Mouse (Mus musculus) G1E (cell line): ENCODE data around the gene Gpr119. TPM values are rescaled to one million over a fixed set of nuclear protein-coding genes. Genes with fewer than 3 reads are reported as not detected.
A peak's percentile ranks its signal among the peaks of the same experiment; 100 is the strongest.

Source experiments
- ATAC-seq: 2 replicates; pipeline ENCODE4 v1.8.0; 2016; ENCODE audit warnings: mild to moderate bottlenecking; ENCODE audit not compliant: insufficient number of reproducible peaks, poor library complexity, low FRiP score, severe bottlenecking; ENCODE audit errors: extremely low read depth
- DNase-seq: peaks from one replicate; pipeline ENCODE4 v3.0.0; 2012; ENCODE audit warnings: low spot score
- H3K27me3 ChIP-seq: 2 replicates; pipeline ENCODE4 v1.6.1; 2012; ENCODE audit warnings: mild to moderate bottlenecking, low read length, inconsistent platforms; ENCODE audit not compliant: insufficient read depth
- H3K36me3 ChIP-seq: replicated peaks from 2 replicates; pipeline ENCODE3; 2012; ENCODE audit warnings: mild to moderate bottlenecking, inconsistent platforms
- H3K4me1 ChIP-seq: 2 replicates; pipeline ENCODE4 v1.6.1; 2012; ENCODE audit warnings: low read depth, low read length, inconsistent platforms, mixed read lengths; ENCODE audit not compliant: insufficient read depth
- H3K4me3 ChIP-seq: 2 replicates; pipeline ENCODE4 v1.5.1; 2012; ENCODE audit warnings: low read depth, mild to moderate bottlenecking, inconsistent platforms, low read length, moderate library complexity, mixed read lengths
- H3K9me3 ChIP-seq: replicated peaks from 2 replicates; pipeline ENCODE4 v1.6.1; 2012; ENCODE audit warnings: inconsistent platforms
- CTCF ChIP-seq: IDR thresholded peaks from 2 replicates; pipeline ENCODE4 v1.5.1; 2012; ENCODE audit warnings: low read depth, low read length, inconsistent platforms, mixed read lengths
- GATA1 ChIP-seq: IDR thresholded peaks from 2 replicates; pipeline ENCODE4 v1.6.1; 2012; ENCODE audit warnings: borderline replicate concordance, low read length, inconsistent platforms, mixed read lengths
- GATA2 ChIP-seq: IDR thresholded peaks from 2 replicates; pipeline ENCODE4 v1.6.1; 2012; ENCODE audit warnings: low read depth, low read length, inconsistent platforms, borderline replicate concordance
- POLR2AphosphoS5 ChIP-seq: IDR thresholded peaks from 2 replicates; pipeline ENCODE4 v1.6.1; 2012; ENCODE audit warnings: low read depth, low read length, inconsistent platforms; ENCODE audit not compliant: insufficient replicate concordance
- TAL1 ChIP-seq: conservative IDR thresholded peaks from 2 replicates; pipeline ENCODE4 v1.6.1; 2012; ENCODE audit warnings: low read depth, low read length, inconsistent platforms, mixed read lengths
- polyA plus RNA-seq: library from polyadenylated mRNA; stranded (reverse); fragments of >175 nt; gene quantifications from 2 replicates; pipeline ENCODE4 v1.2.3, GENCODE M21; 2012
- total RNA-seq, 2 experiments: library from RNA; stranded (forward) in 1 of 2; stranded (reverse) in 1 of 2; fragments of 200-1000 nt in 1 of 2; fragments of >200 nt in 1 of 2; fragmentation: Nextera tagmentation in 1 of 2; gene quantifications; 2 replicates each; pipeline ENCODE4 v1.2.3; 2014 to 2017

The Gpr119 gene
- total RNA-seq (2014; fragmentation: Nextera tagmentation) (not detected in 2 replicates), total RNA-seq (2017) (not detected in 2 replicates), polyA plus RNA-seq (not detected in 2 replicates)

DNA sequence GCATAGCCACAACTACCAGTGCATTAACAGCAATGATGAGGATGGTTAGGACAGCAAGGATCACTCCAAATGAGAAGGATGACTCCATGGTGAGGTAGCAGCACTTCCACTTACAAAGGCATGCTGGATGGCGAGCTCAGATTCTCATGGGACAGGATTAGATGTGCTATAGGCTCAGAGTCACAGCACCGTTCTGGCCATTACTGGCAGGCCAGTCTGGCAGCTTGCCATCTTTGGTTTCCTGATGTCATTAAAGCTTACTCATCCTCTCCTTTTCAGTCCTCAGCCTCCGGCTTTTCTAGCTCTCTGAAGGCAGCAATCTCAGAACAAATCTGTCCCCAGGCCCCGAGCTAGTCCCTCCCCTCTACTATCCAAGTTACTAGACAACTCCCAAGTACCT is at the start of gene Gpr119:
TSS of gene Gpr119 (minus strand) at position 308 of the 400 bp plus-strand sequence.
- H3K27me3 ChIP-seq, result no peaks in the 10 kb centered on the region
- no peak within 1 kb of the TSS for H3K4me3 ChIP-seq
- DNase-seq (no peak), ATAC-seq (no peak)
- H3K9me3 ChIP-seq, result no peaks in the 10 kb centered on the region
- H3K36me3 ChIP-seq, result no peaks in the 10 kb centered on the region
- H3K4me1 ChIP-seq, result no peaks in the 10 kb centered on the region
- TF ChIP-seq GATA2 (no peak), GATA1 (no peak), POLR2AphosphoS5 (no peak), CTCF (no peak), TAL1 (no peak)

- peaks cover 44% of the 10 kb centered on the region for H3K36me3 ChIP-seq
- no peak overlapping the region for H3K4me3 ChIP-seq
- H3K27me3 ChIP-seq, result no peaks in the 10 kb centered on the region
- DNase-seq (no peak), ATAC-seq (no peak)
- H3K9me3 ChIP-seq, result no peaks in the 10 kb centered on the region
- TF ChIP-seq TAL1 (no peak), GATA1 (no peak), POLR2AphosphoS5 (no peak), GATA2 (no peak), CTCF (no peak)
- no peaks in the 10 kb centered on the region for H3K4me1 ChIP-seq
These were observed 38.6 kb upstream of the Gpr119 start for GRCm38 (mm10) chrX:48712846-48713245.

- DNase-seq (no peak), ATAC-seq (no peak)
- Histone ChIP-seq H3K27me3 (no peaks in the 10 kb centered on the region), H3K9me3 (no peaks in the 10 kb centered on the region), H3K4me1 (no peaks in the 10 kb centered on the region), H3K36me3 (peaks cover 53% of the 10 kb centered on the region), H3K4me3 (no peak overlapping the region)
- no peak for TF ChIP-seq GATA2
- no peak for TF ChIP-seq GATA1
- no peak for TF ChIP-seq TAL1
- TF ChIP-seq CTCF, result no peak
- no peak for TF ChIP-seq POLR2AphosphoS5
These were observed 35.4 kb upstream of the Gpr119 start for GRCm38 (mm10) chrX:48709701-48710100.

DNA sequence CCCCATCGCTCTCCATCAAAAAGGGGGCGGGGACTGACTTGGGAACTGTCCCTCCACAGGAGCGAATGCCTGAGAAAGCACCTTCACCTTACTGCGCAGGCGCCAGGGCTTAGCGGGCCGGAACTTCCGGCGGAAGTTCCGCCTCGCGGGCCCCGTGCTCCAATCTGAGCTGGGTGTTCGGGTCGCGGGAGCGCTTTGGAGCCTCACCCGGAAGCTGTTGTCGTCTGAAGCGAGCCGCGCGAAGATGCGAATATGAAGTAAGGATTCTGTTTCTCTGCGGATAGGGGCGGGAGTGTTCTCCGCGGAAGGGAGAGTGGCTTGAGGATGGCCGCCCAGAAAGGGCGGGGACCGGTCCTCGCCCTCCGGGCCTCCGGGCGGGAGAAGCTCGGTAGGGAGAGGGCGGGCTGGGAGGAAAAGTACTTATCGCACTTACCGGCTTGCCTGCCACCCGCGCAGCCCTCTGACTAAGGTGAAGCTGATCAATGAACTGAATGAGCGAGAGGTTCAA is 20.6 kb upstream of the Gpr119 start, which contains the start of gene Rbmx2:
TSS of gene Rbmx2 (plus strand) at position 141 of the 508 bp plus-strand sequence.
- Histone ChIP-seq H3K36me3 (peaks cover 19% of the 10 kb centered on the region), H3K27me3 (no peaks in the 10 kb centered on the region), H3K4me1 (peaks cover 13% of the 10 kb centered on the region), H3K9me3 (no peaks in the 10 kb centered on the region), H3K4me3 (peak within 1 kb of the TSS; percentile 76)
- TF ChIP-seq GATA1 (no peak), GATA2 (no peak), POLR2AphosphoS5 (no peak)
- DNase-seq, result peak; percentile 73
- ATAC-seq, result peak; percentile 73

DNA sequence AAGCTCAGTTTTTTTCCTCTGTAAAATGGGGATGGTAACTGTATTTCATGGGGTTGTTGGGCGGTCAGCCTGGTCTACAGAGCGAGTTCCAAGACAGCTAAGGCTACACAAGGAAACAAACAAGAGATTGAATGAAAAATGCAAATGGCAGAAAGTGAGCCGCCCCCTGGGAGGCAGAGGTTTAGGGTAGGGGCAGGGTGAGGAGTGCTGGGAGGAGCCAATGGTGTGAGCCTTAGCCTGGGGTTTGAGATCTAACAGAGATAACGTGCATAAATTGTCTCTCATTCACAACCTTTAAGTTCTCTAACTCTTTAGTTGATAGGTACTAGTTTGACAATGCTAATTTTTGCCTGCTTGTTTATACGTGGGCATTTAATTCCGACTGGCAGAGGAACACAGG is 20.2 kb upstream of the Gpr119 start:
- ATAC-seq, result peak; percentile 56
- peaks cover 13% of the 10 kb centered on the region for H3K4me1 ChIP-seq
- no peaks in the 10 kb centered on the region for H3K27me3 ChIP-seq
- no peak for TF ChIP-seq TAL1
- no peak for TF ChIP-seq GATA2
- no peak for TF ChIP-seq GATA1
- no peak for TF ChIP-seq POLR2AphosphoS5
- TF ChIP-seq CTCF, result no peak
- H3K4me3 ChIP-seq, result peak overlapping the region; percentile 76; the same call in 1 of the 2 replicates
- H3K36me3 ChIP-seq, result peaks cover 19% of the 10 kb centered on the region
- no peaks in the 10 kb centered on the region for H3K9me3 ChIP-seq
- peak; percentile 16 for DNase-seq

- H3K9me3 ChIP-seq, result no peaks in the 10 kb centered on the region
- no peak for DNase-seq
- no peak for ATAC-seq
- no peaks in the 10 kb centered on the region for H3K36me3 ChIP-seq
- H3K4me3 ChIP-seq, result no peak overlapping the region
- TF ChIP-seq GATA1 (no peak), TAL1 (no peak), POLR2AphosphoS5 (no peak), GATA2 (no peak)
- H3K27me3 ChIP-seq, result no peaks in the 10 kb centered on the region
- no peaks in the 10 kb centered on the region for H3K4me1 ChIP-seq
These were observed 9.6 kb upstream of the Gpr119 start for GRCm38 (mm10) chrX:48683857-48684256.

DNA sequence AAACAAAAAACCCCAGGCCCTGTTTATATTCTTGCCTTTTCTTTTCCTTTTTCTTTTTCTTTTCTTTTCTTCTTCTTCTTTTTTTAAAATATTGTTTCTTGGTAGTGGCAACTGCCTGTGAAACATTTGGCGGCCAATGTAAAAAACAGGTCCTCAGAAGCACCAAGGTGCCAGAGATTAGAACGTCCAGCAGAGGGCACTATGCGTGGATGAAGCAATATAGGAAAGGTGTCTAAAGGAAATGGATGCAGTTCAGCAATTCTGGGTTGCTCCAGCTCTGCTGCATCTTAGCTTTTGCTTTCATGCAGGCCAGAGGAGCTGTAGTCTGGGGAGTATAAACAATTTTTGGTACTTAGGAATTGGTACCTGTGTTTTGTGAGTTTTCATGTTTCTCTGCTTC is 9.2 kb upstream of the Gpr119 start:
- H3K4me1 ChIP-seq, result no peaks in the 10 kb centered on the region
- no peak for DNase-seq

More for the DNA sequence above, 9.2 kb upstream of the Gpr119 start:
- H3K27me3 ChIP-seq, result no peaks in the 10 kb centered on the region
- TF ChIP-seq POLR2AphosphoS5, result no peak
- TF ChIP-seq CTCF, result peak; percentile 14; the same call in 1 of the 2 replicates
- TF ChIP-seq GATA1, result no peak
- TF ChIP-seq TAL1, result no peak
- no peak for ATAC-seq
- H3K36me3 ChIP-seq, result no peaks in the 10 kb centered on the region
- no peaks in the 10 kb centered on the region for H3K9me3 ChIP-seq
- H3K4me3 ChIP-seq, result no peak overlapping the region
